Mouse (Mus musculus) MEL (cell line): Measurements from ENCODE around the gene Syt1.

Experiments
- CTCF ChIP-seq, 3 experiments: IDR thresholded peaks in 2 of 3; conservative IDR thresholded peaks in 1 of 3; 2 replicates each; pipeline ENCODE4 v1.5.1; 2011 to 2012; ENCODE audit warnings: low read length in 3 of 3, low read depth in 2 of 3, mild to moderate bottlenecking in 2 of 3, improper control_type of control experiment in 1 of 3, inconsistent platforms in 1 of 3, mixed read lengths in 1 of 3, moderate library complexity in 1 of 3; ENCODE audit not compliant: control insufficient read depth in 1 of 3, insufficient read depth in 1 of 3, poor library complexity in 1 of 3, severe bottlenecking in 1 of 3
- E2F4 ChIP-seq: IDR thresholded peaks from 2 replicates; pipeline ENCODE4 v1.6.1; 2011; ENCODE audit warnings: low read depth, low read length, improper control_type of control experiment, borderline replicate concordance
- ELF1 ChIP-seq: IDR thresholded peaks from 2 replicates; pipeline ENCODE4 v1.6.1; 2014; ENCODE audit warnings: low read depth, mild to moderate bottlenecking, inconsistent platforms, low read length, improper control_type of control experiment, moderate library complexity
- EP300 ChIP-seq, 2 experiments: IDR thresholded peaks; 2 replicates each; pipeline ENCODE4 v1.6.1; 2011; ENCODE audit warnings: improper control_type of control experiment in 2 of 2, low read length in 2 of 2, low read depth in 1 of 2, mild to moderate bottlenecking in 1 of 2
- GABPA ChIP-seq: IDR thresholded peaks from 2 replicates; pipeline ENCODE4 v1.6.1; 2012; ENCODE audit warnings: low read depth, mild to moderate bottlenecking, inconsistent platforms, low read length, improper control_type of control experiment, moderate library complexity
- GATA1 ChIP-seq: IDR thresholded peaks from 2 replicates; pipeline ENCODE4 v1.6.1; 2011; ENCODE audit warnings: low read depth, low read length, improper control_type of control experiment
- HCFC1 ChIP-seq: IDR thresholded peaks from 2 replicates; pipeline ENCODE4 v1.6.1; 2012; ENCODE audit warnings: low read depth, mild to moderate bottlenecking, inconsistent platforms, low read length, improper control_type of control experiment, moderate library complexity
- NELFE ChIP-seq: IDR thresholded peaks from 2 replicates; pipeline ENCODE4 v1.6.1; 2011; ENCODE audit warnings: low read depth, low read length, improper control_type of control experiment
- POLR2A ChIP-seq, 2 experiments: IDR thresholded peaks; 2 replicates each; pipeline ENCODE4 v1.6.1; 2011 to 2012; ENCODE audit warnings: low read length in 2 of 2, mild to moderate bottlenecking in 2 of 2, control low read depth in 1 of 2, improper control_type of control experiment in 1 of 2, low read depth in 1 of 2, moderate library complexity in 1 of 2; ENCODE audit not compliant: control insufficient read depth in 1 of 2, insufficient read depth in 1 of 2, poor library complexity in 1 of 2
- RAD21 ChIP-seq: IDR thresholded peaks from 2 replicates; pipeline ENCODE4 v1.6.1; 2011; ENCODE audit warnings: mild to moderate bottlenecking, low read depth, low read length, improper control_type of control experiment
- TAL1 ChIP-seq: IDR thresholded peaks from 2 replicates; pipeline ENCODE4 v1.6.1; 2012; ENCODE audit warnings: mild to moderate bottlenecking, inconsistent platforms, low read length, moderate library complexity, mixed read lengths

DNA sequence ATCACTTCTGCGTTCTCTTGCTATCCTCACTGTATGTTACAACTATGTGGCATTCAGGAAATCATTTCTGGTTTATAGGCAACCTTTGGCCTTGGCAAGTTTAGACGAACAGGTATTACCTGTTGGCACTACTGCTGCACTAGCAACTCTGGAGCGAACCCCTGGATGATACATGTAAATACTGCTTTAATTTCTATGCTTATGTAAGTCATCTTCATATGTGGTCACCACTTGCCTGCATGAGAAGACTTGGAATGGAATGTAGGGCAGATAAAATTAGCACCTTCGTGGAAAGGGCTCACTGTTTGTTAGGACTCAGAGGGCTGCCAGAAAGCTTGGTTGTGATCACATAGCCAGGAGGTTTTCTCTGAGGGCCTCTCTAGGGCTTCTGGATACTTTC is 142.6 kb downstream of the Syt1 start:
- TF ChIP-seq EP300 (IDR thresholded peaks at IDR 0.05; ENCODE audit: low read depth in 1 of 2, low read length in 2 of 2) (no peak), CTCF (IDR thresholded peaks at IDR 0.05 in 2 of 3, conservative IDR thresholded peaks at IDR 0.05 in 1 of 3; ENCODE audit: control insufficient read depth in 1 of 3, insufficient read depth in 1 of 3, low read depth in 2 of 3, low read length in 3 of 3, poor library complexity in 1 of 3, severe bottlenecking in 1 of 3) (no peak), HCFC1 (no peak), NELFE (no peak), GATA1 (no peak), POLR2A (IDR thresholded peaks at IDR 0.05; ENCODE audit: control insufficient read depth in 1 of 2, insufficient read depth in 1 of 2, low read depth in 1 of 2, low read length in 2 of 2, poor library complexity in 1 of 2) (no peak), GABPA (no peak), ELF1 (no peak), E2F4 (no peak), RAD21 (no peak), TAL1 (no peak)
